Mouse (Mus musculus): ENCODE results near the gene Cdc34.

Cdc34 gene

DNA sequence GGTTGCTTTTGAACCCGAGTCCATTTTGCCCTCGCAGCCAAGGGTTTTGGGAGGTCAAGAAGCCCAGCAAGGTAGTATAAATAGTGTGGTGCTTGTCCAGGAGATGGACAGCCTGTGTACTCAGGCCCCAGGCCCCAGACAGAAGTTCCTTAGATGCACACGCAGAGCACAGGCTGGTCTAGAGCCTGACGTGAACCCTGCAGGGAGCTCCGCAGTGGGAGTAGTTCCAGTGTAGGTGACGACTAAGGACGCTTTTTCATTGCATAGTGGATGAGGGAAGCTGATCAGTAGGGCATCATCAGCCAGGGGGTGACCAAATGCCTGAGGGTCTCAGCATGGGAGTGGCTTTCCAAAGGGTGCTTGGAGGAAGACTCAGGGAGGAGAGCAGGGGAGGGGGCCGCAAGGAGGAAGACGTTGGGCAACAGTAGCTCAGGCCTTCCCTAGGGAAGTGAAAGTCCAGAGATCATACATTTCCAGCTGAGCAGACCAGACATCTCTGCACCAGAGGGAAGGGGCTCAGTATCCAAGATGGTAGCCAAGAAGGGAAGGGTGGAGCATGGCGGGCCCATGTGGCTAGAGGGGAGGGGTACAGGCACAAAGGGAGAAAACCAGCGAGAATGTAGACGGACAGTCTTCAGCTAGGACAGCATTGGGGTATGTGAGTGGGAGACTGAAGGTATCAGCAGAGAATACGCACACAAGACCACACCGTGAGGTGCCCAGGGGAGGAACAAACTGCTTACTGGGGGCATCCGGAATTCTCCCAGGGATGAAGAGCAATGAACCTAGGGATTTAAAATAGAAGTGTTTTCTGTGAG lies 11.7 kb upstream of the Cdc34 start:
- no peak for DNase-seq (ENCODE audit: low read depth)

DNA sequence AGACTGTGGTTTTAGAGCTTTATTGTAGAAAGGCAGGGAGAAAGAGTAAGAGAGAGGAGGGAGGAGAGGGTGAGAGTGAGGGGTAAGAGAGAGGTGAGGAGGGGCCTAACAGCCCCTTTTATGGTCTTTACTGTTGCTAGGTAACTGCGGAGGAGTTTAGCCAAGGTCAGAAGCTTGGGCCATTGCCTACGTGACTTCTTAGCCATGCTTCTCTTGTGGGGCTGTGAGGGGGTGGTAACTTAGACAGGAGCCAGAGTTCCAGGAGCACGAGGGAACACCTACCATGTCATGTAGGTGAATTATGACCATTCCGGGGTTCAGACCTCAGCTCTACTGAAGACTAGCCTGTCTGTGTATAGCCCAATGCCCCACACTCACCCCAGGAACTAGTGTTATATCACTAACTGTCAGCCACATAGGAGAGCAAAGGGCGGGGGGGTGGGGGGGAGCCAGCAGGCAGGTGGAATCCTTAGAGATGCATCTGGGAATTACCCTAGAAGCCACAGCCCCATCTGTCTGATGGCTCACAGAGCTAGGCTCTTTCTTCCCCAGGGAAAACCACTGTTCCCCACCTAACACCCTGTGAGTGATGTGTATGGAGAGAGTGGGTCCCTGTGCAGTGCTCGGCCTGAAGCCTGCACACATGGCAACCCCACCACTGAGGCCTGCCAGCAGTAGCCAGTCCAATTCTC lies 10.5 kb upstream of the Cdc34 start:
- no peak for DNase-seq (ENCODE audit: low read depth)

- DNase-seq (ENCODE audit: low read depth), result peak; percentile 20
Measured at GRCm38 (mm10) chr10:79672088-79672455, 9.9 kb upstream of the Cdc34 start.

DNA sequence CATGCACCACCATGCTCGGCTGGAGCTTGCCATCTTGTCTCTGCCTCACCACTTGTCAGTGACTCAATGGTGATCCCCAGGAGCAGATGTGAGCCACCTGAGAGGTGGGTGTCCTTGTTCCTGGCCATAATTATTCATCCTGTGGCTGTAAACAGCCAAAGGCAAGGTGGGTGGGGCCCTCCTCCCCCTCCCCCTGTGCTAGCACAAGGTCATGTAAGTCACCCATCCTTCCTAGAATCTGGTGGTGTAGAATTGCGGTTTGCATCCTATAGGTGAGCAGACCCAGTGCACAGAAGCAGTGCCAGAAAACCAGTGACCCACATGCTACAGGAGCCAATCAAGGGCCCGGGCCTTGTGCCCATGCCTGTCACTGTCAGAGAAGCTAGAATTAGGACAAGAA lies 8.9 kb upstream of the Cdc34 start:
- DNase-seq (ENCODE audit: low read depth), result no peak

GRCm38 (mm10) chr10:79675346-79676035 lies 6.5 kb upstream of the Cdc34 start:
- DNase-seq (ENCODE audit: low read depth), result no peak

DNA sequence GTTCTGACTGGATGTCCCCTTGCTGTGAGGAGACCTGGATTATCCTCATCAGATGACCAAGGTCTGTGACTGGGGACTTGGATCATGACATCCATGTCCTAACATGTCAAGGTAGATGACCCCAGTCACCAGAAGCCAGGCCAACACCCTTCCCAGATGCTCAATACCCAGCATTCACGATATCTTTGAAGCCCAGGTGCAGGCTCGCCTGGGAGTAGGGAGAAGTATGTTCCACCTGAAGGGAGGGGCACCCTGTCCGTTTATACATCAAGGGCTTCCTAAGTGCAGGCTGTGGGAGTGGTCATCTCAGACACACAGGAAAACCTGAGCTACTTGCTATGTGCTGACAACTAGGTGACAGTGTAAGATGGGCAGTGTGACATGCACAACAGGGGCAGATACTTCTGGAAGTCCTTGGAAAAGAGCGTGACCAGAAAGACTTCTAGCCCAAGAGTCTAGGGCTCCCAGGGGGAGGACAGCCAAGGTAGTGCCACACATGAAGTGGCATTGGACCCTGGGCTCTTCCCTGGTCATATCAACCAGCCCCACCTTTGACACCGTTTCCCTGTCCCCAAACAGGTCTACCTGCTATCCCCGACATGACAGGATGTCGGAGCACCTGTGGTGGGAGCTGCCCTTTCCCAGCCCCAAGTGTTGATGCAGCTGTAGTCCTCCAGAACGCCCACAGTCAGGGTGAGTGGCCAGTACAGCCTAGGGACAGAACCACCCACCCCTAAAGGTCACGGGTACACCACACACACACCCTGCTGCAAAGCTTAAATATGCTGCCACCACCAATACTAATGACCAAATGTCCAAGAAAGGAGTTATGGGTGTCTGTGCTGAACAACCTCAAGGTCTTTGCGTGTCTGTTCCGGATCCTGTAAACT lies 1.1 kb upstream of the Cdc34 start:
- no peak for DNase-seq (ENCODE audit: low read depth)

DNA sequence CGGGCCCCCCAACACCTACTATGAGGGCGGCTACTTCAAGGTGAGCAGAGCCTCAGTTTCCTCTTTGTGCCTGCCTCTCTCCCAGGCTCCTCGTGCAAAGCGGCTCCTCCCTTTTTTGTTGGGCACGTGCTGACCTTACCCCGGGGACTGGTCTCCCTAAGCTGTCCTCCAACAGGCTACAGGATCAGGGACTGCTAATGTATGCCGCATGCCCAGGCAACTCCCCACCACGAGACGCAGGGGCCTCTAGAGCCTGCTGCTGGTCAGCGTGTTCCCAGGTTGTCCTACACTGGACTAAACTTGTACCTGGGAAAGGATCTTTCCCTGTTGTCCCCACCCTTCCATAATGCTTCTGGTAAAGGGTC lies 538 bp downstream of the Cdc34 start:
- peak; percentile 49 for DNase-seq (ENCODE audit: low read depth)

GRCm38 (mm10) chr10:79682916-79683582 lies 1.1 kb downstream of the Cdc34 start:
- peak; percentile 77 for DNase-seq (ENCODE audit: low read depth)

- DNase-seq (ENCODE audit: low read depth), result peak; percentile 61
Measured at GRCm38 (mm10) chr10:79683726-79684640, 2.0 kb downstream of the Cdc34 start.

- no peak for DNase-seq (ENCODE audit: low read depth)
Measured at GRCm38 (mm10) chr10:79684770-79685600, 3.0 kb downstream of the Cdc34 start.

DNA sequence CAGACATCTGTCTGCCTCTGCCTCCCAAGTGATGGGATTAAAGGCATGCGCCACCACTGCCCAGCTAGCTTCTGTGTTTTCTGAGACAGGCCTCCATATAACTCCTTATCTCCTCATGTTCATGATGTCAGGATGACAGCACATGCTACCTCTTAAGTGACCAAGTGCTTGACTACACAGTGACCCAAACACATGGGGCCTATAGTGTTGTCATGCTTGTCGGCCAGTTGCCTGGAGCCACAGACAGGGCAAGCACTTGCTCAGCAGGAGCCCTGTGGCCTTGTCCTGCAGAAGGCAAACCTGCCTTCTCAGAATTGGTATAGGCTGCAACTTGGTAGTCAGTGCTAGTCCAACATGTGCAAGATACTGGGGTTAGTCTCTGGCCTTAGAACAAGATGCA lies 4.2 kb downstream of the Cdc34 start:
- no peak for DNase-seq (ENCODE audit: low read depth)

- DNase-seq (ENCODE audit: low read depth), result no peak
Measured at GRCm38 (mm10) chr10:79686691-79687090, 4.7 kb downstream of the Cdc34 start.

- DNase-seq (ENCODE audit: low read depth), result no peak
Measured at GRCm38 (mm10) chr10:79687513-79687912, 5.5 kb downstream of the Cdc34 start.

GRCm38 (mm10) chr10:79688720-79689119 lies 6.7 kb downstream of the Cdc34 start, which contains the start of gene Gzmm:
Gene Gzmm (plus strand): TSS chr10:79689020.
- DNase-seq (ENCODE audit: low read depth), result no peak

GRCm38 (mm10) chr10:79689178-79689577 lies 7.2 kb downstream of the Cdc34 start:
- DNase-seq (ENCODE audit: low read depth), result no peak

- DNase-seq (ENCODE audit: low read depth), result no peak
Measured at GRCm38 (mm10) chr10:79691986-79692548, 10.1 kb downstream of the Cdc34 start.

GRCm38 (mm10) chr10:79693580-79694378 lies 11.8 kb downstream of the Cdc34 start:
- no peak for DNase-seq (ENCODE audit: low read depth)

- no peak for DNase-seq (ENCODE audit: low read depth)
Measured at GRCm38 (mm10) chr10:79694379-79694655, 12.3 kb downstream of the Cdc34 start.

Measured in 416B (cell line).